Mouse (Mus musculus) myocyte (in vitro differentiated cells): ENCODE data around the gene Inhba.

Experiments
- CEBPB ChIP-seq: IDR thresholded peaks from 2 replicates; pipeline ENCODE4 v1.6.1; 2011; ENCODE audit warnings: mild to moderate bottlenecking, moderate library complexity; ENCODE audit not compliant: poor library complexity, insufficient read depth, severe bottlenecking
- E2F4 ChIP-seq: IDR thresholded peaks from one replicate; pipeline ENCODE4 v1.6.1; 2011; ENCODE audit warnings: mild to moderate bottlenecking, control low read depth, moderate library complexity; ENCODE audit not compliant: insufficient read depth
- MAX ChIP-seq: IDR thresholded peaks from one replicate; pipeline ENCODE4 v1.6.1; 2011; ENCODE audit warnings: low read depth, mild to moderate bottlenecking, control low read depth
- MYOD1 ChIP-seq, 3 experiments: IDR thresholded peaks; one replicate each; pipeline ENCODE4 v1.6.1; 2011; ENCODE audit warnings: control low read depth in 2 of 3, low read depth in 2 of 3, mild to moderate bottlenecking in 2 of 3, moderate library complexity in 1 of 3; ENCODE audit not compliant: insufficient read length in 2 of 3, control insufficient read depth in 1 of 3
- MYOG ChIP-seq, 3 experiments: IDR thresholded peaks; one replicate each; pipeline ENCODE4 v1.6.1; 2011; ENCODE audit warnings: control low read depth in 2 of 3, low read depth in 2 of 3, mild to moderate bottlenecking in 2 of 3; ENCODE audit not compliant: insufficient read length in 2 of 3, control insufficient read depth in 1 of 3, insufficient read depth in 1 of 3
- POLR2A ChIP-seq: IDR thresholded peaks from one replicate; pipeline ENCODE4 v1.6.1; 2011; ENCODE audit warnings: low read depth, mild to moderate bottlenecking, control low read depth, moderate library complexity; ENCODE audit not compliant: insufficient read length
- POLR2AphosphoS2 ChIP-seq: IDR thresholded peaks from one replicate; pipeline ENCODE4 v1.6.1; 2011; ENCODE audit warnings: low read depth, control low read depth; ENCODE audit not compliant: insufficient read length
- TCF12 ChIP-seq: IDR thresholded peaks from one replicate; pipeline ENCODE4 v1.6.1; 2011; ENCODE audit warnings: mild to moderate bottlenecking, control low read depth; ENCODE audit not compliant: poor library complexity, insufficient read depth, severe bottlenecking
- TCF3 ChIP-seq: IDR thresholded peaks from one replicate; pipeline ENCODE4 v1.6.1; 2011; ENCODE audit warnings: low read depth, control low read depth; ENCODE audit not compliant: insufficient read length
- USF1 ChIP-seq: IDR thresholded peaks from one replicate; pipeline ENCODE4 v1.6.1; 2011; ENCODE audit warnings: low read depth, mild to moderate bottlenecking, control low read depth, moderate library complexity

- TF ChIP-seq USF1 (no peak), MAX (no peak), CEBPB (no peak), POLR2AphosphoS2 (no peak), POLR2A (no peak), TCF3 (no peak), MYOG (IDR thresholded peaks at IDR 0.05; ENCODE audit: control insufficient read depth in 1 of 3, insufficient read depth in 1 of 3, insufficient read length in 2 of 3, low read depth in 2 of 3) (no peak), MYOD1 (IDR thresholded peaks at IDR 0.05; ENCODE audit: control insufficient read depth in 1 of 3, insufficient read length in 2 of 3, low read depth in 2 of 3) (no peak), E2F4 (no peak), TCF12 (no peak)
Observed at GRCm38 (mm10) chr13:16010586-16010985, 1.1 kb upstream of the Inhba start.
